Mouse (Mus musculus): Measurements from ENCODE around the gene Gm5460. TPM values are rescaled to one million over a fixed set of nuclear protein-coding genes. Genes with fewer than 3 reads are reported as not detected.

Gene Gm5460
- polyA plus RNA-seq, 2 experiments: not detected

DNA sequence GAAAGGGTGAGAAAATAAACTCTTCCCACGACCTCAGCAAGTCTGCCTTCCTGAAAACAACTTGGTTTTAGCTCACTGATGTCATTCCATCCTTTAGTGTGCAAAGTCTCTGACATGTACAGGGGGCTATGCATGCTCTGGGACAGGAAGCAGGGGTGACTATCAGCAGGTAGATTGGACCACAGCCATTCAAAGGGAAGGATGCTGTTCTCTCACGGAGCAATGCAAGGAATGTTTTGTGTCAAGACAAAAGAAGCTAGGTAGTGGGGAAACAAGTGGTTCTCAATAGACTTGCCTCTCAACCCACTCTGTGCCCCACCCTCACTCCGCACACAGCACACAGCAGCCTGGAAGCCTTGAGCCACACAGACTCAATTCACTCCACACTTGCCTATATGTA lies 27.4 kb upstream of the Gm5460 start:
- no peak overlapping the region for H3K4me3 ChIP-seq (ENCODE audit: insufficient read depth in 1 of 2, low read depth in 2 of 2, low read length in 2 of 2)
- no peaks in the 10 kb centered on the region for H3K36me3 ChIP-seq (replicated peaks; ENCODE audit: control insufficient read depth, insufficient read depth, low read depth)
- TF ChIP-seq CTCF (IDR thresholded peaks at IDR 0.05; ENCODE audit: low read depth) (no peak), EP300 (IDR thresholded peaks at IDR 0.05; ENCODE audit: low read depth) (no peak)
- ATAC-seq (ENCODE audit: insufficient read depth): no peak
- H3K4me2 ChIP-seq (ENCODE audit: low read depth): no peak overlapping the region
- H3K9me3 ChIP-seq (ENCODE audit: control insufficient read depth, low read length): no peaks in the 10 kb centered on the region
- H3K4me1 ChIP-seq (replicated peaks; ENCODE audit: control insufficient read depth in 2 of 2, insufficient read depth in 2 of 2, low read length in 1 of 2): no peaks in the 10 kb centered on the region
- H3K27ac ChIP-seq: no peak overlapping the region
- DNase-seq (ENCODE audit: low read depth in 3 of 3, low spot score in 3 of 3): no peak
- no peaks in the 10 kb centered on the region for H3K27me3 ChIP-seq (ENCODE audit: control insufficient read depth, insufficient read depth, low read length)
- no peak overlapping the region for H3K9ac ChIP-seq (replicated peaks)
- WGBS (ENCODE audit: insufficient replicate concordance): 32% methylated on average over 3 of the region's 3 CpGs

GRCm38 (mm10) chr14:33991971-33992370 lies 24.6 kb upstream of the Gm5460 start:
- Histone ChIP-seq H3K27me3 (ENCODE audit: control insufficient read depth, insufficient read depth, low read length) (no peaks in the 10 kb centered on the region), H3K4me2 (ENCODE audit: low read depth) (no peak overlapping the region), H3K4me3 (ENCODE audit: insufficient read depth in 1 of 2, low read depth in 2 of 2, low read length in 2 of 2) (no peak overlapping the region), H3K27ac (no peak overlapping the region), H3K9ac (replicated peaks) (no peak overlapping the region), H3K36me3 (replicated peaks; ENCODE audit: control insufficient read depth, insufficient read depth, low read depth) (no peaks in the 10 kb centered on the region), H3K9me3 (ENCODE audit: control insufficient read depth, low read length) (no peaks in the 10 kb centered on the region), H3K4me1 (replicated peaks; ENCODE audit: control insufficient read depth in 2 of 2, insufficient read depth in 2 of 2, low read length in 1 of 2) (no peaks in the 10 kb centered on the region)
- DNase-seq (ENCODE audit: low read depth in 3 of 3, low spot score in 3 of 3) (no peak), ATAC-seq (ENCODE audit: insufficient read depth) (no peak)
- no peak for TF ChIP-seq EP300 (IDR thresholded peaks at IDR 0.05; ENCODE audit: low read depth)
- no peak for TF ChIP-seq CTCF (IDR thresholded peaks at IDR 0.05; ENCODE audit: low read depth)
- 45% methylated on average over 4 of the region's 4 CpGs for WGBS (ENCODE audit: insufficient replicate concordance)

- Histone ChIP-seq H3K4me1 (replicated peaks; ENCODE audit: control insufficient read depth in 2 of 2, insufficient read depth in 2 of 2, low read length in 1 of 2) (no peaks in the 10 kb centered on the region), H3K4me2 (ENCODE audit: low read depth) (no peak overlapping the region), H3K9me3 (ENCODE audit: control insufficient read depth, low read length) (no peaks in the 10 kb centered on the region), H3K36me3 (replicated peaks; ENCODE audit: control insufficient read depth, insufficient read depth, low read depth) (no peaks in the 10 kb centered on the region), H3K4me3 (ENCODE audit: insufficient read depth in 1 of 2, low read depth in 2 of 2, low read length in 2 of 2) (no peak overlapping the region), H3K27me3 (ENCODE audit: control insufficient read depth, insufficient read depth, low read length) (no peaks in the 10 kb centered on the region), H3K27ac (no peak overlapping the region), H3K9ac (replicated peaks) (no peak overlapping the region)
- 69% methylated on average over 9 of the region's 9 CpGs for WGBS (ENCODE audit: insufficient replicate concordance)
- ATAC-seq (ENCODE audit: insufficient read depth) (no peak), DNase-seq (ENCODE audit: low read depth in 3 of 3, low spot score in 3 of 3) (no peak)
- TF ChIP-seq CTCF (IDR thresholded peaks at IDR 0.05; ENCODE audit: low read depth): no peak
- no peak for TF ChIP-seq EP300 (IDR thresholded peaks at IDR 0.05; ENCODE audit: low read depth)
Measured at GRCm38 (mm10) chr14:33993051-33993450, 23.5 kb upstream of the Gm5460 start.

GRCm38 (mm10) chr14:33993521-33994289 lies 22.9 kb upstream of the Gm5460 start:
- Histone ChIP-seq H3K4me2 (ENCODE audit: low read depth) (no peak overlapping the region), H3K4me1 (replicated peaks; ENCODE audit: control insufficient read depth in 2 of 2, insufficient read depth in 2 of 2, low read length in 1 of 2) (no peaks in the 10 kb centered on the region), H3K9ac (replicated peaks) (no peak overlapping the region), H3K9me3 (ENCODE audit: control insufficient read depth, low read length) (no peaks in the 10 kb centered on the region), H3K27ac (no peak overlapping the region), H3K36me3 (replicated peaks; ENCODE audit: control insufficient read depth, insufficient read depth, low read depth) (no peaks in the 10 kb centered on the region), H3K27me3 (ENCODE audit: control insufficient read depth, insufficient read depth, low read length) (no peaks in the 10 kb centered on the region), H3K4me3 (ENCODE audit: insufficient read depth in 1 of 2, low read depth in 2 of 2, low read length in 2 of 2) (no peak overlapping the region)
- no peak for ATAC-seq (ENCODE audit: insufficient read depth)
- 65% methylated on average over 6 of the region's 6 CpGs for WGBS (ENCODE audit: insufficient replicate concordance)
- no peak for DNase-seq (ENCODE audit: low read depth in 3 of 3, low spot score in 3 of 3)
- TF ChIP-seq EP300 (IDR thresholded peaks at IDR 0.05; ENCODE audit: low read depth): no peak
- TF ChIP-seq CTCF (IDR thresholded peaks at IDR 0.05; ENCODE audit: low read depth): no peak

DNA sequence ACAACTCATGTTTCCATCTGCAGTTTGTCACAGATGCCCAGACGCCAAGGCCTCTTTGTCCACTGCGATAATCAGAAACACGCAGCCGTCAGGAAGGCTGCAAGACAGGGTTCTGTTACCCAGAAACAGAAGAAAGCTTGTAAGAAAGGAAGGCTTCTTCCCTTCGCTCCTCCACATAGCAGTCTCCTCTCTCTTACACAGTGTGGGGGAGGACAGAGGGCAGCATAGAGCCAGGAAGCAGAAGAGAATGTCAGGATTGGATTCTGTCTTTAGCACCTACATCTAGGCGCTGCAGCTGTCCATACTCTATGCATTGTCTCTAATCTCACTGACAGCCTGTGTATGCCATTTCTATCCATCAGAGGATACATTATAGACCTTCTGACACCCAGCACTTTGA lies 19.1 kb upstream of the Gm5460 start:
- H3K4me1 ChIP-seq (replicated peaks; ENCODE audit: control insufficient read depth in 2 of 2, insufficient read depth in 2 of 2, low read length in 1 of 2): no peaks in the 10 kb centered on the region
- no peak overlapping the region for H3K4me3 ChIP-seq (ENCODE audit: insufficient read depth in 1 of 2, low read depth in 2 of 2, low read length in 2 of 2)
- H3K4me2 ChIP-seq (ENCODE audit: low read depth): no peak overlapping the region
- 62% methylated on average over 6 of the region's 6 CpGs for WGBS (ENCODE audit: insufficient replicate concordance)
- no peak overlapping the region for H3K9ac ChIP-seq (replicated peaks)
- H3K27ac ChIP-seq: no peak overlapping the region
- no peak for TF ChIP-seq EP300 (IDR thresholded peaks at IDR 0.05; ENCODE audit: low read depth)
- no peak for TF ChIP-seq CTCF (IDR thresholded peaks at IDR 0.05; ENCODE audit: low read depth)
- no peaks in the 10 kb centered on the region for H3K9me3 ChIP-seq (ENCODE audit: control insufficient read depth, low read length)
- ATAC-seq (ENCODE audit: insufficient read depth) (no peak), DNase-seq (ENCODE audit: low read depth in 3 of 3, low spot score in 3 of 3) (no peak)
- no peaks in the 10 kb centered on the region for H3K27me3 ChIP-seq (ENCODE audit: control insufficient read depth, insufficient read depth, low read length)
- no peaks in the 10 kb centered on the region for H3K36me3 ChIP-seq (replicated peaks; ENCODE audit: control insufficient read depth, insufficient read depth, low read depth)

Measured in liver, embryonic 14.5 days (tissue).